ENCODE assay signal across 8 mouse cellular contexts in the genomic region with DNA sequence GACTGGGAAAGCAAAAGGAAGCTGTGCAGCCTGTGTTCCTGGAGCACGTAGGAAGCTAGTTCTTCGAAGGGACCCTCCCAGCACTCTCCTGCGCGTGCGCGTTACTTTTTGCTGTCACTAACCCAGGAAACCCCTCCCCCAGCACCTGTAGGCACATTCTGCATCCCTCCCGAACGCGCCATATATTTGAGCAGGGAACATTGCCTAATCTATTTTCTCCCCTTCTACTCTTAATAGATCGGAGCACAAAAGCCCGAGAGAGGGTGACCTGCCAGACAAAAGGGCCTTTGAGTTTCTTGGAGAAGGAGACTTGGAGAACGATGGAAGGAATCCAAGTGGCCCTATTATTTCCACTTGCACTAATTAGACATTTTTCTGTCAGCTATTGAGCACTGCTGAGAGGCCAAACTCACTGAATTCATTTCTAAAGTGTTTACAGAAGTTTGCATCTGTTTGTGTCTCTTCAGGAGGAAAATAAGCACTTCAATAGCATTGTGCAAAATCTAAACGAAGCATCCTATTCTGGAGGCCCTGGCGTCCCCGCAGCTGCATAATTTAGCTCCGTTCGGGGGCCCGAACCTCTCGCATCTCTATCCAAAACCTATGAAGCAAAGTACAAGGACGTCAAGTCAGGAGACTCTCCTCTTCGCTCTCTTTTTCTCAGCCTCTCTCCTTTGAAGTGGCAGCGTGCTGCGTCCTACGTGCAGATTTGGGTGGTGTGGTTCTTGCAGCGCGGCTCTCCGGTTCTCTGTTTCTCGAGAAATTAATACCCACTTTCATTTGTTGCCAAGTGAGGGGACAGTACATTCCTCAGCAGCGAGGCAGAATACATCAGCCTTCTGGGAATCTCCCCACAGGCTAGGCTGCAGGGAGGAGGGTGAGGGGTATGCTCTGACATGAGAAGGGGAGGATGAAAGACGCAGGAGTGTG.
DNase-seq lines count a peak whose midpoint lies in the region; ATAC-seq and TF ChIP-seq lines count a peak whose summit lies in the region.

No protein-coding gene starts in this region.

- peaks cover 10% of the 10 kb centered on the region for H3K4me1 ChIP-seq in heart, embryonic 15.5 days (replicated peaks)
- H3K4me1 ChIP-seq in embryonic facial prominence, embryonic 12.5 days: peaks cover 15% of the 10 kb centered on the region; the same call in 1 of the 2 replicates
- peaks cover 7% of the 10 kb centered on the region; the same call in 1 of the 2 replicates for H3K4me1 ChIP-seq in hindbrain, postnatal 0 days (ENCODE audit: insufficient read depth, low read length)
- peaks cover 11% of the 10 kb centered on the region for H3K4me1 ChIP-seq in limb, embryonic 10.5 days
- peaks cover 9% of the 10 kb centered on the region for H3K4me1 ChIP-seq in olfactory bulb, adult 2 months (ENCODE audit: control insufficient read depth, insufficient read depth, low read length)

- DNase-seq in heart, postnatal 14 days: no peak
- DNase-seq in hindbrain, postnatal 0 days (ENCODE audit: low spot score): peak; percentile 84
- DNase-seq in limb, embryonic 10.5 days (ENCODE audit: low spot score): peak; percentile 59
- DNase-seq in spleen, postnatal 14 days (ENCODE audit: low spot score in 2 of 2): no peak

- TF ChIP-seq POLR2A in olfactory bulb, adult 2 months (IDR thresholded peaks at IDR 0.05; ENCODE audit: insufficient read depth, low read depth, low read length): no peak

- no peaks in the 10 kb centered on the region for H3K27me3 ChIP-seq in heart, embryonic 15.5 days
- H3K27me3 ChIP-seq in embryonic facial prominence, embryonic 12.5 days: peaks cover 9% of the 10 kb centered on the region; the same call in 1 of the 2 replicates
- no peaks in the 10 kb centered on the region for H3K27me3 ChIP-seq in hindbrain, postnatal 0 days (ENCODE audit: insufficient read depth, low read length)
- peaks cover 32% of the 10 kb centered on the region for H3K27me3 ChIP-seq in limb, embryonic 10.5 days (ENCODE audit: low read depth, poor library complexity, severe bottlenecking)

- intact Hi-C loops in heart, postnatal 14 days (cut with DNase I): no loop called here

- H3K36me3 ChIP-seq in heart, embryonic 15.5 days: no peaks in the 10 kb centered on the region
- no peaks in the 10 kb centered on the region for H3K36me3 ChIP-seq in embryonic facial prominence, embryonic 12.5 days
- H3K36me3 ChIP-seq in hindbrain, postnatal 0 days (ENCODE audit: insufficient read depth, low read length): no peaks in the 10 kb centered on the region
- no peaks in the 10 kb centered on the region for H3K36me3 ChIP-seq in limb, embryonic 10.5 days

- no peak overlapping the region for H3K27ac ChIP-seq in heart, embryonic 15.5 days
- no peak overlapping the region for H3K27ac ChIP-seq in embryonic facial prominence, embryonic 12.5 days
- no peak overlapping the region for H3K27ac ChIP-seq in hindbrain, postnatal 0 days
- no peak overlapping the region for H3K27ac ChIP-seq in limb, embryonic 10.5 days
- H3K27ac ChIP-seq in olfactory bulb, adult 2 months (ENCODE audit: insufficient read depth, low read depth, low read length): peak overlapping the region; percentile 56; the same call in 1 of the 2 replicates

- no peak overlapping the region for H3K9ac ChIP-seq in heart, embryonic 15.5 days
- H3K9ac ChIP-seq in embryonic facial prominence, embryonic 12.5 days: 0 out of 2 replicates have a peak overlapping the region, but pooled peaks have one; percentile 27
- H3K9ac ChIP-seq in hindbrain, postnatal 0 days (replicated peaks; ENCODE audit: low read length): peak overlapping the region; percentile 30; the same call in 1 of the 2 replicates

- H3K4me3 ChIP-seq in heart, embryonic 15.5 days: peak overlapping the region; percentile 26
- peak overlapping the region; percentile 22 for H3K4me3 ChIP-seq in embryonic facial prominence, embryonic 12.5 days
- H3K4me3 ChIP-seq in hindbrain, postnatal 0 days (ENCODE audit: low read length): peak overlapping the region; percentile 27
- peak overlapping the region; percentile 43 for H3K4me3 ChIP-seq in limb, embryonic 10.5 days
- H3K4me3 ChIP-seq in olfactory bulb, adult 2 months (ENCODE audit: insufficient read depth, low read depth, low read length): peak overlapping the region; percentile 27

- no peaks in the 10 kb centered on the region for H3K9me3 ChIP-seq in heart, embryonic 15.5 days (replicated peaks)
- H3K9me3 ChIP-seq in embryonic facial prominence, embryonic 12.5 days: no peaks in the 10 kb centered on the region
- H3K9me3 ChIP-seq in hindbrain, postnatal 0 days (ENCODE audit: low read length): no peaks in the 10 kb centered on the region
- H3K9me3 ChIP-seq in limb, embryonic 10.5 days (replicated peaks): no peaks in the 10 kb centered on the region

- H3K4me2 ChIP-seq in heart, embryonic 15.5 days: peak overlapping the region; percentile 58
- peak overlapping the region; percentile 48 for H3K4me2 ChIP-seq in embryonic facial prominence, embryonic 12.5 days (replicated peaks)
- H3K4me2 ChIP-seq in hindbrain, postnatal 0 days (ENCODE audit: low read depth, low read length): peak overlapping the region; percentile 59

- TF ChIP-seq CTCF in hindbrain, postnatal 0 days (IDR thresholded peaks at IDR 0.05; ENCODE audit: low read depth): no peak
- TF ChIP-seq CTCF in olfactory bulb, adult 2 months (IDR thresholded peaks at IDR 0.05; ENCODE audit: insufficient read depth, low read depth, low read length): no peak

- ATAC-seq in heart, embryonic 15.5 days (replicated peaks; ENCODE audit: insufficient number of reproducible peaks, insufficient read depth, low FRiP score, low read depth): no peak; the same call in 1 of the 2 replicates
- ATAC-seq in embryonic facial prominence, embryonic 12.5 days (ENCODE audit: insufficient number of reproducible peaks, insufficient read depth, low FRiP score, low TSS enrichment): 0 out of 2 replicates have a peak, but pooled peaks have one; percentile 62
- ATAC-seq in hindbrain, postnatal 0 days: peak; percentile 82
- no peak for ATAC-seq in megakaryocyte-erythroid progenitor cell, adult 5-6 weeks (replicated peaks; ENCODE audit: low FRiP score, low TSS enrichment, poor library complexity, severe bottlenecking)

- WGBS in heart, embryonic 15.5 days: 20% methylated on average over 30 of the region's 30 CpGs
- 8% methylated on average over 30 of the region's 30 CpGs for WGBS in embryonic facial prominence, embryonic 12.5 days
- WGBS in hindbrain, postnatal 0 days: 3% methylated on average over 30 of the region's 30 CpGs
- 18% methylated on average over 30 of the region's 30 CpGs for WGBS in limb, embryonic 10.5 days
- 3% methylated on average over 30 of the region's 30 CpGs for WGBS in olfactory bulb, adult 2 months

Comparison
In these comparisons a context has a peak if more than half of its experiments do, and no peak if none do; other contexts are left out.
1. ATAC-seq: peak in embryonic facial prominence, embryonic 12.5 days (single experiment) and hindbrain, postnatal 0 days (single experiment); none in heart, embryonic 15.5 days (single experiment) and megakaryocyte-erythroid progenitor cell, adult 5-6 weeks (single experiment).
2. DNase-seq: peak in hindbrain, postnatal 0 days (single experiment) and limb, embryonic 10.5 days (single experiment); none in heart, postnatal 14 days (0 of 2) and spleen, postnatal 14 days (0 of 2).
3. Peak in every context shown above with its lines, with median percentiles within 50 percentile points of each other: H3K4me2 ChIP-seq and H3K4me3 ChIP-seq.